In the genomic region with DNA sequence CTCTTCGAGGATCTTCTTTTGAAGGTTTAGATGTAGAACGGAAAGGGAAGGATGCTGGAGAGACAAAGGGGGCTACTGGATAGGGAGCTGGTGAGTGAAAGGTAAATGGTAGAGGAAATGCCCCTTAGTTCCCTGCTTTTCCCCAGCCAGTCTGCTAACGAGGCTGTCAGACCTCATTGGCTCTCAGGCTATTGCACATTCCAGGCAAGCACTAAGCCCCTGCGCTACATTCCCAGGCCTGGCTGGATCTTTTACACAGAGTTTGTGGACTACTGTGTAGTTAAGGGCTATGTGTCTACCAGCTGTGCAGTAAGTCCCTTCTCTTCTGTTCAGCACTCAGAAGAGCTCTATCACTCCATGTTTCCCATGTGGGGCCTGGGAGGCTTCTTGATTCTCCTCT, we compare ENCODE assay signal across 25 mouse cellular contexts.
A peak's percentile ranks its signal among the peaks of the same experiment; 100 is the strongest.
DNase-seq lines count a peak whose midpoint lies in the region; ATAC-seq and TF ChIP-seq lines count a peak whose summit lies in the region.
"Had no signal": no experiment of that assay in that cellular context is flagged by ENCODE, and none has a peak within 500 bp of the region (broad histone marks: within the 10 kb centered on the region; RNA-seq: fewer than 3 reads in every experiment).

No protein-coding gene starts in this region.

- peak; percentile 34 for DNase-seq in embryo, embryonic 10 days (ENCODE audit: low spot score)
- DNase-seq in embryo, embryonic 10.5 days (ENCODE audit: low spot score), result no peak
- no peak for DNase-seq in liver, embryonic 11.5 days (ENCODE audit: low spot score)
- no peak for DNase-seq in liver
- no peak for DNase-seq in liver, embryonic 14.5 days (ENCODE audit: low read depth in 3 of 3, low spot score in 3 of 3)
- DNase-seq in layer of hippocampus, adult 18-20 months (ENCODE audit: low spot score in 2 of 2), result no peak
- DNase-seq in thymus, postnatal 36 days, result no peak
- DNase-seq: adrenal gland, postnatal 25 days; cerebellum, adult 8-10 months; cerebellum, postnatal 36 days; gastrocnemius, postnatal 10 days; heart, postnatal 4 days; kidney, adult 18-20 months; lung, embryonic 14.5 days; midbrain, embryonic 14.5 days; right cerebral cortex, adult 18-20 months; thymus, postnatal 25 days had no signal

- H3K4me1 ChIP-seq in liver, embryonic 11.5 days (replicated peaks; ENCODE audit: control insufficient read depth, insufficient read depth, low read length), result peaks cover 41% of the 10 kb centered on the region
- H3K4me1 ChIP-seq in liver, embryonic 14.5 days (replicated peaks; ENCODE audit: control insufficient read depth in 2 of 2, insufficient read depth in 2 of 2, low read length in 1 of 2), result peaks cover 31 to 70% of the 10 kb centered on the region in 2 experiments
- H3K4me1 ChIP-seq: limb, embryonic 13.5 days; stomach, embryonic 15.5 days had no signal

- no peaks in the 10 kb centered on the region for H3K9me3 ChIP-seq in liver, embryonic 11.5 days (ENCODE audit: control insufficient read depth, low read length)
- H3K9me3 ChIP-seq in liver, embryonic 14.5 days (ENCODE audit: control insufficient read depth, low read length), result no peaks in the 10 kb centered on the region
- H3K9me3 ChIP-seq: embryonic facial prominence, embryonic 13.5 days; forebrain, embryonic 13.5 days; heart, embryonic 15.5 days; limb, embryonic 13.5 days; stomach, embryonic 15.5 days had no signal

- no peak for TF ChIP-seq CTCF in liver, embryonic 14.5 days (IDR thresholded peaks at IDR 0.05; ENCODE audit: low read depth)

- no peak for TF ChIP-seq EP300 in liver, embryonic 14.5 days (IDR thresholded peaks at IDR 0.05; ENCODE audit: low read depth)

- 61% methylated on average over 4 of the region's 4 CpGs for WGBS in liver, embryonic 11.5 days
- WGBS in liver, embryonic 14.5 days (ENCODE audit: insufficient replicate concordance), result 54% methylated on average over 4 of the region's 4 CpGs

- H3K4me3 ChIP-seq in liver, embryonic 11.5 days (ENCODE audit: low read depth, low read length), result no peak overlapping the region
- H3K4me3 ChIP-seq in liver, embryonic 14.5 days (ENCODE audit: insufficient read depth in 1 of 2, low read depth in 2 of 2, low read length in 2 of 2), result no peak overlapping the region
- H3K4me3 ChIP-seq: embryonic facial prominence, embryonic 13.5 days; forebrain, embryonic 13.5 days; heart, embryonic 15.5 days; limb, embryonic 13.5 days; megakaryocyte, embryonic 14.5 days; stomach, embryonic 15.5 days had no signal

- H3K27me3 ChIP-seq in liver, embryonic 11.5 days (replicated peaks; ENCODE audit: control insufficient read depth, insufficient read depth, low read length), result no peaks in the 10 kb centered on the region
- no peaks in the 10 kb centered on the region for H3K27me3 ChIP-seq in liver, embryonic 14.5 days (ENCODE audit: control insufficient read depth, insufficient read depth, low read length)
- H3K27me3 ChIP-seq: embryonic facial prominence, embryonic 13.5 days; forebrain, embryonic 13.5 days; heart, embryonic 15.5 days; limb, embryonic 13.5 days; stomach, embryonic 15.5 days had no signal

- no peaks in the 10 kb centered on the region for H3K36me3 ChIP-seq in liver, embryonic 11.5 days (ENCODE audit: control insufficient read depth, insufficient read depth, low read length)
- no peaks in the 10 kb centered on the region for H3K36me3 ChIP-seq in liver, embryonic 14.5 days (replicated peaks; ENCODE audit: control insufficient read depth, insufficient read depth, low read depth)
- H3K36me3 ChIP-seq: embryonic facial prominence, embryonic 13.5 days; heart, embryonic 15.5 days; limb, embryonic 13.5 days; stomach, embryonic 15.5 days had no signal

- H3K27ac ChIP-seq in liver, embryonic 11.5 days (ENCODE audit: low read depth, low read length), result peak overlapping the region; percentile 93
- peak overlapping the region; percentile 54 for H3K27ac ChIP-seq in liver, embryonic 14.5 days
- H3K27ac ChIP-seq: embryonic facial prominence, embryonic 13.5 days; forebrain, embryonic 13.5 days; heart, embryonic 15.5 days; hindbrain, embryonic 14.5 days; limb, embryonic 13.5 days; stomach, embryonic 15.5 days had no signal

- H3K4me2 ChIP-seq in liver, embryonic 11.5 days, result no peak overlapping the region
- no peak overlapping the region for H3K4me2 ChIP-seq in liver, embryonic 14.5 days (ENCODE audit: low read depth)
- H3K4me2 ChIP-seq: embryonic facial prominence, embryonic 13.5 days; forebrain, embryonic 13.5 days; heart, embryonic 15.5 days; hindbrain, embryonic 14.5 days; limb, embryonic 13.5 days; lung, embryonic 14.5 days; stomach, embryonic 15.5 days had no signal

- no peak for ATAC-seq in liver, embryonic 11.5 days (replicated peaks; ENCODE audit: low FRiP score)
- no peak for ATAC-seq in liver, embryonic 14.5 days (ENCODE audit: insufficient read depth)
- ATAC-seq: forebrain, embryonic 13.5 days; inflammation-experienced regulatory T-cells, adult 6 months had no signal

- peak overlapping the region; percentile 34; the same call in 1 of the 2 replicates for H3K9ac ChIP-seq in liver, embryonic 11.5 days (ENCODE audit: low read depth, low read length)
- no peak overlapping the region for H3K9ac ChIP-seq in liver, embryonic 14.5 days (replicated peaks)
- H3K9ac ChIP-seq: embryonic facial prominence, embryonic 13.5 days; forebrain, embryonic 13.5 days; heart, embryonic 15.5 days; hindbrain, embryonic 14.5 days; limb, embryonic 13.5 days; lung, embryonic 14.5 days; stomach, embryonic 15.5 days had no signal
